Mouse (Mus musculus) MEL (cell line): ENCODE data around the gene Tjp1.

Experiments used
- CTCF ChIP-seq, 3 experiments: IDR thresholded peaks in 2 of 3; conservative IDR thresholded peaks in 1 of 3; 2 replicates each; pipeline ENCODE4 v1.5.1; 2011 to 2012; ENCODE audit warnings: low read length in 3 of 3, low read depth in 2 of 3, mild to moderate bottlenecking in 2 of 3, improper control_type of control experiment in 1 of 3, inconsistent platforms in 1 of 3, mixed read lengths in 1 of 3, moderate library complexity in 1 of 3; ENCODE audit not compliant: control insufficient read depth in 1 of 3, insufficient read depth in 1 of 3, poor library complexity in 1 of 3, severe bottlenecking in 1 of 3
- EP300 ChIP-seq, 2 experiments: IDR thresholded peaks; 2 replicates each; pipeline ENCODE4 v1.6.1; 2011; ENCODE audit warnings: improper control_type of control experiment in 2 of 2, low read length in 2 of 2, low read depth in 1 of 2, mild to moderate bottlenecking in 1 of 2
- MAX ChIP-seq: IDR thresholded peaks from 2 replicates; pipeline ENCODE4 v1.6.1; 2011; ENCODE audit warnings: low read length, improper control_type of control experiment
- MYC ChIP-seq: IDR thresholded peaks from 2 replicates; pipeline ENCODE4 v1.6.1; 2011; ENCODE audit warnings: low read depth, mild to moderate bottlenecking, low read length, improper control_type of control experiment, moderate library complexity
- POLR2A ChIP-seq, 2 experiments: IDR thresholded peaks; 2 replicates each; pipeline ENCODE4 v1.6.1; 2011 to 2012; ENCODE audit warnings: low read length in 2 of 2, mild to moderate bottlenecking in 2 of 2, control low read depth in 1 of 2, improper control_type of control experiment in 1 of 2, low read depth in 1 of 2, moderate library complexity in 1 of 2; ENCODE audit not compliant: control insufficient read depth in 1 of 2, insufficient read depth in 1 of 2, poor library complexity in 1 of 2
- POLR2AphosphoS2 ChIP-seq: IDR thresholded peaks from 2 replicates; pipeline ENCODE4 v1.6.1; 2011; ENCODE audit warnings: low read length, improper control_type of control experiment
- SMC3 ChIP-seq: IDR thresholded peaks from 2 replicates; pipeline ENCODE4 v1.6.1; 2011; ENCODE audit warnings: low read depth, low read length, improper control_type of control experiment
- ZNF384 ChIP-seq: IDR thresholded peaks from 2 replicates; pipeline ENCODE4 v1.6.1; 2012; ENCODE audit warnings: low read depth, mild to moderate bottlenecking, inconsistent platforms, low read length, improper control_type of control experiment

- TF ChIP-seq ZNF384, result no peak
- TF ChIP-seq MYC, result no peak
- TF ChIP-seq MAX, result no peak
- TF ChIP-seq CTCF (IDR thresholded peaks at IDR 0.05 in 2 of 3, conservative IDR thresholded peaks at IDR 0.05 in 1 of 3; ENCODE audit: control insufficient read depth in 1 of 3, insufficient read depth in 1 of 3, low read depth in 2 of 3, low read length in 3 of 3, poor library complexity in 1 of 3, severe bottlenecking in 1 of 3), result no peak
- TF ChIP-seq POLR2AphosphoS2, result no peak
- no peak for TF ChIP-seq POLR2A (IDR thresholded peaks at IDR 0.05; ENCODE audit: control insufficient read depth in 1 of 2, insufficient read depth in 1 of 2, low read depth in 1 of 2, low read length in 2 of 2, poor library complexity in 1 of 2)
- TF ChIP-seq SMC3, result no peak
- no peak for TF ChIP-seq EP300 (IDR thresholded peaks at IDR 0.05; ENCODE audit: low read depth in 1 of 2, low read length in 2 of 2)
Observed at GRCm38 (mm10) chr7:65417231-65418100, 110.1 kb downstream of the Tjp1 start.
